Mouse (Mus musculus) monocyte, adult 5-6 weeks (primary cell): ENCODE measurements around the gene Bnc1. TPM values are rescaled to one million over a fixed set of nuclear protein-coding genes. Genes with fewer than 3 reads are reported as not detected.

Source experiments
- ATAC-seq: fragments of 153-309, 156-312 bp; replicated peaks from 2 replicates; pipeline ENCODE4 v1.8.0; 2017; ENCODE audit warnings: mild to moderate bottlenecking; ENCODE audit not compliant: low TSS enrichment, insufficient number of reproducible peaks, severe bottlenecking, poor library complexity, low FRiP score
- total RNA-seq: library from RNA; stranded (forward); fragments of 200-1000, 200-491, 200-594 nt; gene quantifications from 3 replicates; pipeline ENCODE4 v1.2.3, GENCODE M21; 2017

Bnc1 gene
- total RNA-seq, result not detected in 3 replicates

- ATAC-seq, result no peak
Observed at GRCm38 (mm10) chr7:81992131-81993061, at the start of gene Bnc1. Gene Bnc1, minus strand, starts transcription at chr7:81992292.

DNA sequence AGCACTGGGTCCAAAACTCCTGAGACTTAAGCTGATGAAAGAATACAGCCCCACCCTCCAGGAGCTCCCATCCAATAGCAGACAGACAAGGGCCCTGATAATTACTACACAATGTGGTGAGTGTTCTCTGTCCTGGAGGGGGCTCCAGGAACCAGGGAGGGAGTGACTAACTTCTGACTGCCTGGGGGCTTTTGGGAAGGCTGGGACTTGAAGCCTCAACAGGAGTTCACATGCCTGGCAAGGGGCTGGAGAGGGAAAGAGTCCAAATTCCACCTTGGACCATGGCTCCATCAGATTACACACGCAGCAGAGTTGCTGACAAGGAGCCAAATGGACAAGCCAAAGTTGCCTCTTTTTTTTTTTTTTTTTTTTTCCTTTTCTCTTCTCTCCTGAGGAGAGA lies 41.3 kb upstream of the Bnc1 start:
- ATAC-seq, result no peak

- peak; percentile 40; the same call in 1 of the 2 replicates for ATAC-seq
Observed at GRCm38 (mm10) chr7:82029666-82030065, 37.6 kb upstream of the Bnc1 start.

DNA sequence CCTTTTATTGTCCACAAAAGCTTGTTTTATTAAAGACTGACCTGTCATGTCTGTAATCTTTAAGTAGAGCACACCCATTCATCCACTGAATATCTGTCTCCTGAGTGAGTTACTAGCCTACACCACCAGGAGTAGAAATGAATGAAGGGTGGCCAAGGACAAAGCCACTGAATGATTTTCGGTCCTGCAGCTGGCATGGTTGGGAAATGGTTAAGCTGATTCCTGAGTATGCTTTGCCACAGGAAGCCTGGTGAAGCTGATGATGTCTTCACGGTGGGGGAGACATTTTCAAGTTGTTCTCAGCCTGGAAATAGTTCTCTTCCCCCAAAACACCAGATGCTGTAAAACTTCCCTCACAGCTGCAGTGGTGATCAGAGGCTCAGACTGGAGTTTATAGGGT lies 33.7 kb upstream of the Bnc1 start:
- ATAC-seq, result no peak

GRCm38 (mm10) chr7:82023676-82024075 lies 31.6 kb upstream of the Bnc1 start:
- ATAC-seq, result no peak

DNA sequence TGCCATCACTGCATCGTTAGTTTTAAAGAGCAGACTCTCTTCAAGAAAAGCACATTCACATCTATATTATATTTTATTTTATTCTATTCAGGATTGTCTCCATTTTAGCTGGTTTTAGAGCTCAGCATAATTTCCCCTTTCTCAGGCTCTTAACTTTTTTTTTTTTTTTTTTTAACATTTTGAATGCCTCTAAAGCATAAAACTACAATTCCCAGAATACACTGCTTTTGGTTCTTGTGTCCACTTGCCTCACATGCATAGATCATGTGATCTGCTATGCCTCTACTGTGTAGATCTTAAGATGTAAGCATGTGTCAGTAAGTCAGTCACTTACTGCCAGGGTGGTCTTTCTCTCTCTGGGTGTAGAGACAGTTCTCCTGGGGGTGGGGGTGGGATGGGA lies 30.3 kb upstream of the Bnc1 start:
- ATAC-seq, result no peak

DNA sequence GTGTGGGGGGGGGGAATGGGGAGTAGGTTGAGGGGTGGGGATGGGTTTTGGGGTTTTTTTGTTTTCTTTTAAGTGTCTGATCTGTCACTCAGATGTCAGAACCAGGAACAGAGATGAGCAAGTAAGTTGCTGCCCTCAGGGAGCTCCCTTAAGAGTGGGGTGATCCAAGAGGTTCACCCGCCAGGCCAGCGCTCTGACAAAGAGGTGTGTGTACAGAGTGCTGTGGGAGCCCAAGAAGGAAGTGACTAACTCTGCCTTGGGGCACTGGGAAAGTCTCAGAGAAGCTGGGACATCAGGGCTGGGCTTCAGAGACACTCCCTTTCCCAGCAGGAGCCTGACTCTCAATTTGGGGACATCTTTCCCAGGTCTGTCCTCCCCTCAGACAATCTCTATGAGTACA lies 25.9 kb upstream of the Bnc1 start:
- ATAC-seq, result no peak

- ATAC-seq, result no peak
Observed at GRCm38 (mm10) chr7:82016751-82017710, 24.9 kb upstream of the Bnc1 start.

DNA sequence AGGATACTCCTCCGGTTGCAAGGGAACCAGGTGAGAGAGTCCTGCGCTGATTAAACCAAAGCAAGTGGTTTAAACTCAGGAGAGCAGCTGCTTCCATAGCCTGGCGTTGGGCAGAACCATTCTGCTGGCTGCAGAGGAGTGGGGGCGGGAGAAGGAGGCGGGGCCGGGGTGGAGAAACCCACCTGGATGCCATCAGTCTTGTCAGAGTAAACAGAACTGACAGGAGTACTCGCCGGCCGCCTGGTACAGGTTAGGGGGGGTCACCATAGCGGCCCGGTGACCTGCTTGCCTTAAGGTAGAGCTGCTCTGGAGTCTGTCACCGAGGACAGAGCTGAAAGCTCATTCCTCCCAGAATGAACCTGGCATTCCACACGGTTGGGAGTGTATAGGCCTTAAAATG lies 20.4 kb upstream of the Bnc1 start:
- ATAC-seq, result no peak

DNA sequence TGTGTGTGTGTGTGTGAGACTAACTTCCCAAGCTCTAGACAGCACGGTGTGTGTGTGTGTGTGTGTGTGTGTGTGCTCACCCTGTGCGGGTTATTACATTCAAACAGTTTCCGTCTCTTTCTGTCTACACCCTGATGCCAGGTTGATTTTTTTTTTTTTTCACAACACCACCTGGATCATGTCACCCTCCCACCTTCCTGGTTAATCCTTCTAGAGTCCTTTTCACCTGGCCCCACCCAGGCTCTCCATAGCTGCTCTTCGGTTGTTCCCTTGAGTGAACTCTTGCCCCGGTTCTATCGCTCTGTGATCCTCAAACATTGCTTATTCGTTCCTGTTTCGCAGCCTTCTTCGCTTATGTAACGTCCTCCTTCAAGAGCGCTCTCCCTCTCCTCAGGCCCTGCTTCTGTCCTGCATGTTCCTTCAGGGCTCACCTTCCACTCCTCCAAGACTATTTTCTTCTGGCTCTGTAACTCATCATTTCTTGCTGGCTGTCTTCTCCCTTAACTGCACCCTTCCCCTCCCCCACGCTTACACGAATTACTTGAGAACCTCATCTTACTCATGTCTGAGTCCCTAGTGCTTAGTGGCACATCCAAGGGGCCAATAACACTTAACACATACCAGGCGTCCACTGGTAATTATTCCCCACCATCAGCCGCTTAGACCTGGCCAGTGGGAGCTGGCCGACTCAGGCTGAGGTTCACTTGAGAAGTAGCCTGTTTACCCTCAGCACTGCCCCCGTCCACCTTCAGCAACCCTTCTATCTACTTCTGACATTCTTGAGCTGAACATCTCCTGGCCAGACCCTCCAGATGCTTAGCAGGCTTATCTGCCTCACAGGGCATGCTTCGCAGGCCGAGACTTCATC lies 19.7 kb upstream of the Bnc1 start:
- ATAC-seq, result no peak

DNA sequence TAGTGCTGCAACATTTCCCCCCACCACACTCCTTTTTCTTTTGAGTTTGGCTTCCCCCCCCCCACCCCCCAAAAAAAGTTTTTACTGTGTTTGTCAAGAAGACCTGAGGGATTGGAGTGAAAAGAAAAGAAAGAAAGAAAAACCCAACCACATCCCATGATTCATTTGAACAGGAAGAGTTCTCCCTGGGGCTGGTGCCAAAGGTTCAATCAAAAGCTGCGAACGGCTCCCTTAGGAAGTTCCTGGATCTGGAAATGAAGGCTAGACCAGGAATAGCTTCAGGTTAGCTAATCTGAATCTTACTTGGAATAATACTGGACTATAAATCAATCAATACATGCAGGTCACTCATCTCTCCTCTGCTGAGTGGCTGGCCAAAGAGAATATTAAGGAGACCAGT lies 15.1 kb upstream of the Bnc1 start:
- no peak for ATAC-seq

DNA sequence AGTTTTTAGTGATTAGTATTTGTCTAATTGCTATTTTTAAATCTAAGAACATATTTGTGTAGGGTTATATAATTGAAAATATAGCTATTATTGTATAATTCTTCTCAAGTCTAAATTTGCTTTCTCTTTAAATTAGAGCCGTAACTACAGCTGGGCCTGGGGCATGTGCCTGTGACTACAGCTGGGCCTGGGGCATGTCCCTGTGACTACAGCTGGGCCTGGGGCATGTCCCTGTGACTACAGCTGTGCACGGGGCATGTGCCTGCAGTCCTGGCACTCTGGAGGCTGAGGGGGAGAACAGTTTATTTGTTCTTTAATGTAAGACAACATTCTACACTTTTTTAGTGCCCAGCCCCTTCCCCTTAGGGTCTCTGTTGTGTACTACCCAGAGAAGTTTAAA lies 12.1 kb upstream of the Bnc1 start:
- ATAC-seq, result no peak

GRCm38 (mm10) chr7:81999816-82000215 lies 7.7 kb upstream of the Bnc1 start:
- no peak for ATAC-seq

DNA sequence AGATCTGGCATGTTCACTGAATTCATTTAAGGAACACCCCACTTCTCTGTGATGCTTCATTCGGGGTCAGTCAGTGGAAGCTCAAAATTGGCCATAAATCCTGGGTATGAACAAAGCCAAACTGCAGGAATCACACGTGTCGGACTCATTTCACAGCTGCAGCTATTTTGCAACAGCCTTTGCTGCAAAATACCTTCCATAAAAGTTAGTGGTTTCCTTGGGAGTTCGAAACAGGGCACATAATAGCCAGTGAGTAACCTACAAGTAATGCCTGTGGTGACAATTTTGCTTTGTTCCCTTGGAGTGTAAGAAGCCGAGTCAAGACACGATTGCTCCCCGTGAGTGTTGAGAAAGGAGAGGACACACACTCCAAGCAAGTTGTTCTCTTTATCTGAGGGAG lies 7.3 kb upstream of the Bnc1 start:
- ATAC-seq, result no peak

DNA sequence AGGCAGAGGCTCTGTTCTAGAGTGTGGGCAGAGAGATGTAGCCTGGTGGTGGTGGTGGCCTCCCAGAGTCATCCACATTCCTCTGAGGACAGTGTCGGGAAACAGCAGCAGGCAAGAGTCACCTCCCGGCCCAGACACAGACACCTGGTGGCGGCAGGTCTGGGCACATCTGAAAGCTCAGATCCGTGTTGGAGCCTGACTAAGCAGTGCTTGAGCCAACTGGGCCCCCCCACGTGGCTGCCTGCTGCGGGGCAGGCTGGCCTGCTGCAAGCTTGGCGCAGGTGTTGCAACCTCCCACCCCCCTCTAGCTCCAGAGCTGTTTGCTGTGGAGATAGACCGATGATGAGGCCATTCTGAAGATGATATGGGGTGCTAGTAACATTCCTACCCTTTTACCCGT lies 3.9 kb upstream of the Bnc1 start:
- ATAC-seq, result no peak

GRCm38 (mm10) chr7:81995126-81995525 lies 3.0 kb upstream of the Bnc1 start:
- no peak for ATAC-seq

DNA sequence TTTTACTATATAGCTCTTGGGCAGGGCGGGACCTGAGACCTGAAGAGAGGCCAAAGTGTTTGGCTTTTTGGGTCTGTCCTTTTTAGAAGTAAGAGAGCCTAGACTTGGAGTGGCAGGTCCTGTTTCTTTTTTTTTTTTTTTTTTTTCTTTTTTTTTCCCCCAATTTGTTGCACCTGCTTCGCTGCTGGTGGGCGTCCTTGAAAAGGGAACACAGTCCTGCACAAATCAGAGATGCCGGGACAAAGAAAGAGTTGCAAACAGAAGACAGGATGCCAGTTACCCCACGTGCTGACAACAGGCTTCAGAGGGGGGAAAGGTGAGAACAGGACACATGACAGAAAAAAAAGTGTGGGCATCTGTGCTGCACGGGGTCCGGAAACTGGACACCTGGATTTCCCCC lies 1.0 kb upstream of the Bnc1 start:
- ATAC-seq, result no peak

GRCm38 (mm10) chr7:81991611-81992061 lies 456 bp downstream of the Bnc1 start:
- no peak for ATAC-seq

- no peak for ATAC-seq
Observed at GRCm38 (mm10) chr7:81991116-81991515, 976 bp downstream of the Bnc1 start.
